Mouse (Mus musculus): ENCODE measurements around the gene Lsm12.

DNA sequence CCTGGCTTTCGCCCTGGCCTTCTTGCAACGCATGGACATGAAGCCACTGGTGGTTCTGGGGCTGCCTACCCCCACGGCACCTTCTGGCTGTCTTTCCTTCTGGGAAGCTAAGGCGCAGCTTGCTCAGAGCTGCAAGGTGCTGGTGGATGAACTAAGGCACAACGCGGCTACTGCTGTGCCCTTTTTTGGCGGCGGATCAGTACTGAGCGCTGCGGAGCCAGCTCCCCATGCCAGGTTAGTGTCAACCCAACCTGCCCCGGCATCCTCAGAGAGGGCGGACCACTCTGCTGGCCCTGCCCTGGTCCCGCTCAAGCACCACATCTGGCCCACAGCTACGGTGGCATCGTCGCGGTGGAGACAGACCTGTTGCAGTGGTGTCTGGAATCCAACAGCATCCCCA is 38.6 kb downstream of the Lsm12 start:
- TF ChIP-seq CTCF (IDR thresholded peaks at IDR 0.05; ENCODE audit: borderline replicate concordance, insufficient read depth, low read length) (no peak), POLR2A (IDR thresholded peaks at IDR 0.05; ENCODE audit: low read depth, low read length) (no peak)

Data from embryonic fibroblast, embryonic 13.5 days (primary cell).